Mouse (Mus musculus) midbrain, embryonic 11.5 days (tissue): Measurements from ENCODE around the gene Irf2bp2. TPM values are rescaled to one million over a fixed set of nuclear protein-coding genes. Genes with fewer than 3 reads are reported as not detected.
"Not testable (repeated sequence)": the region's sequence is repeated elsewhere in the genome, so short reads cannot be mapped to it uniquely, and the experiment has no call there.

Experiments
- ATAC-seq: fragments of 200-750 bp; cut with Nextera tagmentation; 2 replicates; pipeline ENCODE4 v1.8.0; 2017; ENCODE audit warnings: moderate TSS enrichment, moderate library complexity; ENCODE audit not compliant: low FRiP score
- DNase-seq: peaks from one replicate; pipeline ENCODE4 v3.0.0; 2015; ENCODE audit warnings: low spot score; ENCODE audit errors: missing footprints
- H3K27ac ChIP-seq: fragments of 300-500 bp; sonication (generic); 2 replicates; pipeline ENCODE4 v1.5.1; 2014; ENCODE audit warnings: low read depth, low read length
- H3K27me3 ChIP-seq: fragments of 300-500 bp; sonication (generic); 2 replicates; pipeline ENCODE4 v1.6.1; 2014; ENCODE audit warnings: mild to moderate bottlenecking, low read length, moderate library complexity, mixed read lengths; ENCODE audit not compliant: control insufficient read depth, insufficient read depth
- H3K36me3 ChIP-seq: fragments of 300-500 bp; sonication (generic); 2 replicates; pipeline ENCODE4 v1.6.1; 2014; ENCODE audit warnings: mild to moderate bottlenecking, low read length, moderate library complexity, mixed read lengths; ENCODE audit not compliant: control insufficient read depth, insufficient read depth
- H3K4me1 ChIP-seq: fragments of 300-500 bp; sonication (generic); 2 replicates; pipeline ENCODE4 v1.6.1; 2014; ENCODE audit warnings: low read length; ENCODE audit not compliant: control insufficient read depth, insufficient read depth
- H3K4me2 ChIP-seq: fragments of 300-500 bp; sonication (generic); 2 replicates; pipeline ENCODE4 v1.6.1; 2014; ENCODE audit warnings: mild to moderate bottlenecking, moderate library complexity
- H3K4me3 ChIP-seq: fragments of 300-500 bp; sonication (generic); 2 replicates; pipeline ENCODE4 v1.5.1; 2014; ENCODE audit warnings: low read depth, low read length
- H3K9ac ChIP-seq: fragments of 300-500 bp; sonication (generic); 2 replicates; pipeline ENCODE4 v1.6.1; 2014; ENCODE audit warnings: low read length
- H3K9me3 ChIP-seq: fragments of 300-500 bp; sonication (generic); 2 replicates; pipeline ENCODE4 v1.6.1; 2016; ENCODE audit warnings: low read length; ENCODE audit not compliant: control insufficient read depth
- WGBS: fragments of 180-500 bp; shearing (Covaris S2); extraction: QIAGEN DNeasy Blood & Tissue Kit; methylation state at CpG from one replicate; pipeline ENCODE4 v1.1.7; 2014; 5-methylcytosine and 5-hydroxymethylcytosine counted together
- polyA plus RNA-seq: library from polyadenylated mRNA; unstranded; fragments of >200 nt; fragmentation: Nextera tagmentation; extraction: Ambion mirVana; gene quantifications from 2 replicates; pipeline ENCODE4 v1.2.1, GENCODE M21; 2014

Irf2bp2 gene
- polyA plus RNA-seq, 1 experiment from 2014 or later: 4.4 TPM

DNA sequence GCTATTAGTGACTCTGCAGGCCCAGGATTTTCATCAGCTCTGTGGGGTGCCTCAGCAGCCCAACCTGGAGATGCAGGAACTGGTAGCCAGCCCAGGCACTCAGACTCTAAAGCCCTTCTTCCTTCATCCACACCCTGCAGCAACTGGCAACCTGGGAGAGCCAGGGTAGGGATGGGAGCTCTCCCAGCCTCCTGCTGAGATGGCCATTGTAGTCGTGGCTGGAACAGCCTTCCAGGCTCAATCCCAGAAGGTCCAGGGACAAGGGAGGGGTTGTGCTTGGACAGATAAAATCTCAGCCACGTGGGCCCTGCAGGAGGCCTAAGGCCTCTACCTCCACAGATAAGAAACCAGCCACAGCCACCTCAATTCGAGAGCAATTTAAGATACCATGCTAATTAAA is 16.9 kb upstream of the Irf2bp2 start:
- Histone ChIP-seq H3K27me3 (no peaks in the 10 kb centered on the region), H3K36me3 (no peaks in the 10 kb centered on the region), H3K4me3 (no peak overlapping the region), H3K9ac (no peak overlapping the region), H3K4me2 (no peak overlapping the region), H3K27ac (no peak overlapping the region), H3K9me3 (no peaks in the 10 kb centered on the region), H3K4me1 (no peaks in the 10 kb centered on the region)
- WGBS: 9% methylated on average over 3 of the region's 3 CpGs
- ATAC-seq (no peak), DNase-seq (no peak)

DNA sequence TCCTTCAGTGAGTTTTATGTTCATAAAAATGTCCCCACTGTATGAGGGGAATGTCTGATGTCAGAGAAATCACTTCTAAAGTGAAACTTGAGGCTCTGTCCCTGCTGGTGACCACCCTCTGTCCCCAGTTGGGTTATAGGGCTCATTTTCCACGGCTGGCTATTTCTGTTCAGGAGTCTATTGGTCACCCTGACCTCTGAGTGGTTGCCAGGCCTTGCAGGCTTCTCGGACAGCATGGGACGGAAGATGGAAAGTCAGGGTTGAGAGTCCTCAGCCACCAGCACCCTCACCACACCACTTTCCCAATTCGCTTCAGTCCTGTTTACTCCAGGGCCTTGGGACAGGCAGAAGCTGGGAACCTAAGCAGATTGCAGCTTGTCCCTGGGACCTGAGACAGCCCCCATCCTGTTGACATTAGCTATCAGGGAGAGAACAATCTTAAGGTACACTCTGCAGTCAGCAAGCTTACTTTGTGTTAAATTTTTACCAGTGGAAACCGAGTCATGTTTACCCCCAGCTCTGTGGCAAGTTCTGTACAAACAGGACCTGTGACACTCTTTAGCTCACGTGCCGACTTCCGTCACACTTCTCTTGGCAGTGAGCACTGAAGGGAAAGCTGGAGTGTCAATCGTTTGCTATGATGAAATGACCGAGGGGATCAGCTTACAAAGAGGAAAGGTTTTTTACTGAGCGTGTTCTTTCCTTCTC is 15.9 kb upstream of the Irf2bp2 start:
- H3K9ac ChIP-seq: no peak overlapping the region
- no peak overlapping the region for H3K4me3 ChIP-seq
- WGBS: 87% methylated on average over 11 of the region's 11 CpGs
- no peaks in the 10 kb centered on the region for H3K36me3 ChIP-seq
- ATAC-seq: no peak
- H3K4me2 ChIP-seq: no peak overlapping the region
- H3K9me3 ChIP-seq: no peaks in the 10 kb centered on the region
- no peak overlapping the region for H3K27ac ChIP-seq
- no peak for DNase-seq
- H3K27me3 ChIP-seq: no peaks in the 10 kb centered on the region
- no peaks in the 10 kb centered on the region for H3K4me1 ChIP-seq

DNA sequence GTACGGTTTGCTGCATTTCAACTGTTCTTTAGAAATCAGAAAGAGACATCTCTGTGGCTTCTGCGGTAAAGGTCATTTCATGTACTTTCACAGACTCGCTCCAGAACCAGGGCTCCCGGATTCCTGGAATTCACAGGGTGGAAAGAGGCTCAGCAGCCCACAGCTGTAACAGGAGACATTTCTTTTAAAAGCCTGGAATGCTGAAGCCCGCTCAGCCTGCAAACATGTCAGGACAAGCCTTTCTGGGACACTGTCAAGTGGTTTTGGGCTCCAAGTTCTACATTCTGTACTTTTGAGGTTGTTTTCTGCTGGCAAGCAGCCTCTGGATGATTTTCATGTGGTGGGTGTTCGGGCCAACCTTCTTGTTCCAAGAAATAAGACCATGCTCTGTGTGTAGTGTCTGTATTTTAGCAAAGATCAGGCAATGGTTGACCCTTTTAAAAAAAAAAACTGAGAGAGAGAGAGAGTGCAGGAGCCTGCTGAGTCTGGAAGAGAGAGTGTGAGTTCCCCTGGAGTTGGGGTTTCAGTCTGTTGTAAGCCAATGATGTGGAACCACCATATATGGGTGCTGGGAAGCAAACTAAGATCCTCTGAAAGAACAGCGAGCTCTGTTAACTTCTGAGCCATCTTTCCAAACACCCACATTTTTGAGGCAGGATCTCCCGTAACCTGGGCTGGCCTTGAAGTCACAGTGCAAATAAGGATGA is 9.6 kb upstream of the Irf2bp2 start:
- peak; percentile 85 for DNase-seq
- 39% methylated on average over 8 of the region's 8 CpGs for WGBS

DNA sequence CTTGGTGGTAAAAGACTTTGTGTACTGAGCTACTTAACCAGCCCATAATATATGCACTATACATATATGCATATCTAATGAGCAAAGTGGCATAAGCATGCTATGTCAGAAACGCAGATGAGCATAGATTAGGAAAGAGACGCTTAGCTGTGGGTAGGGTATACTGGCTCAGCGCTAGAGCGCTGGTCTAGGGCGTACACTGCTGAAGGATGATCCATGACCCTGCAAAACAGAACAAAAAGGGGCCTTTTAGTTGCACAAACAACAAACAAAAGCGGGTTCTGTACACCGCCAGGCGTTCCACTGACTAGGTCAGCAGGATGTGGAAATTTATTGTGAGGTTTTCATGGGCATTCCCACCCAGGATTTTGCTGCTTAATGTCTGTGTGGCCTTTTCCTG is 8.9 kb upstream of the Irf2bp2 start:
- DNase-seq (no peak), ATAC-seq (peak; percentile 48; the same call in 1 of the 2 replicates)
- Histone ChIP-seq H3K9ac (no peak overlapping the region), H3K27ac (no peak overlapping the region; the same call in 1 of the 2 replicates), H3K9me3 (no peaks in the 10 kb centered on the region), H3K4me3 (no peak overlapping the region), H3K27me3 (no peaks in the 10 kb centered on the region), H3K36me3 (no peaks in the 10 kb centered on the region), H3K4me1 (peaks cover 17% of the 10 kb centered on the region), H3K4me2 (no peak overlapping the region)
- 56% methylated on average over 8 of the region's 8 CpGs for WGBS

More for the DNA sequence above, 9.6 kb upstream of the Irf2bp2 start:
- no peaks in the 10 kb centered on the region for H3K36me3 ChIP-seq
- no peak overlapping the region for H3K9ac ChIP-seq
- no peak for ATAC-seq
- peaks cover 14% of the 10 kb centered on the region for H3K4me1 ChIP-seq
- H3K4me3 ChIP-seq: no peak overlapping the region
- H3K27me3 ChIP-seq: no peaks in the 10 kb centered on the region
- no peaks in the 10 kb centered on the region for H3K9me3 ChIP-seq
- H3K27ac ChIP-seq: no peak overlapping the region
- no peak overlapping the region for H3K4me2 ChIP-seq

DNA sequence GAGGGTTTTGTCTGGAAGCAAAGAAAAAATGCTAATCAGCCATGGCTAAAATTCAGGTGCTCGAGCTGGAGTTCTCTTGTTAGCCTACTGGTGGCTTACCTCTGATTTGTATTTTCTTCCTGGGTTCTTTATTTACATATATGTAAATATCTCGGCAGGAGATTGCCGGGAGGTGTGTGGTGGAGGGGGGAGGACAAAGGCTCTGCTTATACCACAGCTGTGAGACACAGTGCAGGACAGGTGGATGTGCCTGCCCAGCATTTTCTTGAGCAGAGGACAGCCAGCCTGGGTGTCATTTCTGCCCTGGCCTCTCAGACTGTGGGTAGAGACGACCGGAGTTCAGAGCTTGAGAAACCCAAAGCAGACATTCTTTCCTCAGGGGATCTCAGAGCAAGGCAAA is 7.5 kb upstream of the Irf2bp2 start:
- no peak for DNase-seq
- H3K36me3 ChIP-seq: no peaks in the 10 kb centered on the region
- H3K9me3 ChIP-seq: no peaks in the 10 kb centered on the region
- H3K27ac ChIP-seq: no peak overlapping the region
- H3K27me3 ChIP-seq: no peaks in the 10 kb centered on the region
- 23% methylated on average over 5 of the region's 5 CpGs for WGBS
- no peak overlapping the region for H3K4me3 ChIP-seq
- peak; percentile 50; the same call in 1 of the 2 replicates for ATAC-seq
- H3K9ac ChIP-seq: no peak overlapping the region
- no peak overlapping the region for H3K4me2 ChIP-seq
- H3K4me1 ChIP-seq: peaks cover 24% of the 10 kb centered on the region

DNA sequence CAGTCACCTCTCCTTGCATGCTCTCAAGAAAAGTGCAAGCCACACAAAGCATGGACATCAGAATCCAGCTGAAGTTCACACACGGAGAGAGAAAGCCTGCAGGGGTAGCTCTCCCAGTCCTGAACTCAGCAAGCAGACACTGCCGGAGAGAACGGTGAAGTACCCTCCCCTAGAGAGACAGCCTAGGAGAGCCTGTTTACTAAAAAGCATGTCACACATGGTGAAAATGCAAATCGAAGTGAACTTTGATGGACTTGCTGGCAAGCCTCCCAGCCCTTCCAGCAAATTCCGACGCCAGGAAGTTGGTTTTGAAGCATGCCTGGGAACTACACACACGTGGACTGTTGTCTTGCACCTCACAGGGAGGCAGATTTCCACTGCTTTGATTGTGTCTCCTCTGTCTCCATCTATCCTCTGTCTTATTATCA is 7.0 kb upstream of the Irf2bp2 start:
- Histone ChIP-seq H3K27ac (no peak overlapping the region), H3K9me3 (no peaks in the 10 kb centered on the region), H3K4me3 (no peak overlapping the region), H3K4me1 (peaks cover 27% of the 10 kb centered on the region), H3K4me2 (no peak overlapping the region), H3K36me3 (no peaks in the 10 kb centered on the region), H3K9ac (no peak overlapping the region; the same call in 1 of the 2 replicates), H3K27me3 (no peaks in the 10 kb centered on the region)
- DNase-seq (no peak), ATAC-seq (no peak)
- WGBS: 13% methylated on average over 7 of the region's 7 CpGs

DNA sequence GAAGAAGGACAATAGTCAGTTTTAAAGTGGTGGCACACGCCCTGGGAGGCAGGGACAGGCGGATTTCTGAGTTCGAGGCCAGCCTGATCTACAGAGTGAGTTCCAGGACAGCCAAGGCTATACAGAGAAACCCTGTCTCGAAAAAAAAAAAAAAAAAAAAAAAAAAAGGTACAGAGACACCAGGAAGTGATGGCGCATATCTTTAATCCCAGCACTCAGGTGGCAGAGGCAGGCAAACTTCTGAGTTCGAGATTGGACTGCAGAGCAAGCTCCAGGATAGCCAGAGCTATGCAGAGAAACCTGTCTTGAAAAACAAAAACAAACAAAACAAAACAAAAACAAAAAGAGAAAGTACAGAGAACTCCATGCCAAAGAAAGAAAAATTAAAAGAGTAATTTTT is 6.6 kb upstream of the Irf2bp2 start:
- not testable (repeated sequence) for H3K9ac ChIP-seq, H3K27me3 ChIP-seq, H3K4me3 ChIP-seq, H3K9me3 ChIP-seq, DNase-seq, ATAC-seq, H3K4me2 ChIP-seq, H3K36me3 ChIP-seq, H3K27ac ChIP-seq
- H3K4me1 ChIP-seq: peaks cover 32% of the 10 kb centered on the region
- 91% methylated on average over 5 of the region's 6 CpGs for WGBS

DNA sequence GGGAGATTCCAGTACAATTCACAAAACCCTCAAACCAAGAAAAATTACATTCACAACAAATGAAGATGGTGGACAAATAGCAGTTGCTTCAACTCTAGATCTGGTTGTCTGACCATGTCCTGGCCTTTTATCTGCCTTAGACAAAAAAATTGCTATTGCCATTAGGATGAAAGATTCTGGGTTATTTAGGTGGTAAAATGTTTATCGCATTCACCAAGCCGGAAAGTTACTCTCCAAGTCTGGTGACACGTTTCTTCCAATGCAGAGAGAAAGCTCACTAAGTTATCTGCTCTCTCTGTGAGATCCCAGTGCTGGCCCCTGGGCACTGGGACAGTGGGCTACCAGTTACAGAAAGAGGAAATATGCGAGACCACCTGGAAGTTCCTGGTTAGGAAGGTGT is 5.5 kb upstream of the Irf2bp2 start:
- H3K4me1 ChIP-seq: peaks cover 39% of the 10 kb centered on the region

DNA sequence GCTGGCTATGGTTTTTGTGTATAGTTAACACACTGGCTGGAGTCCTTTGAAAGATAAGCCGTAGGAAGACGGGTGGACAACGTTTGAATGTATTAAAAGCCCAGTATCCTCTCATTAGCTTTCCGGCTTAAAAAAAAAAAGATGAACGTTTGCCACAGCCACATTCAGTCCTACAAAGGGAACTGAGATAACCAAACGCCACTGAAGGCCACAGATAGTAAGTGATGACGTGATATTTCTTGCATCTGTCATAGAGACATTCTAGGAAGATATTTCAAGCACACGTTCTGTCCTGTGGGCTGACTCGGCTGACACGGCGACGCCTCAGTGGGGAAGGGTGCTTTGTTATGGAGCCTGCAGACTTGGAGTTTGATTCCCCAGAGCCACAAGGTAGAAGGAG is 4.4 kb upstream of the Irf2bp2 start:
- Histone ChIP-seq H3K36me3 (no peaks in the 10 kb centered on the region), H3K4me3 (no peak overlapping the region), H3K9me3 (no peaks in the 10 kb centered on the region), H3K27me3 (no peaks in the 10 kb centered on the region; the same call in 1 of the 2 replicates), H3K4me2 (no peak overlapping the region), H3K27ac (no peak overlapping the region), H3K4me1 (peaks cover 39% of the 10 kb centered on the region), H3K9ac (no peak overlapping the region)
- ATAC-seq (no peak), DNase-seq (no peak)
- 61% methylated on average over 12 of the region's 12 CpGs for WGBS

More for the DNA sequence above, 5.5 kb upstream of the Irf2bp2 start:
- no peak overlapping the region for H3K9ac ChIP-seq
- no peak overlapping the region for H3K27ac ChIP-seq
- H3K4me3 ChIP-seq: no peak overlapping the region
- WGBS: 90% methylated on average over 4 of the region's 4 CpGs
- no peaks in the 10 kb centered on the region; the same call in 1 of the 2 replicates for H3K27me3 ChIP-seq
- ATAC-seq (no peak), DNase-seq (no peak)
- H3K9me3 ChIP-seq: no peaks in the 10 kb centered on the region
- no peaks in the 10 kb centered on the region for H3K36me3 ChIP-seq
- no peak overlapping the region for H3K4me2 ChIP-seq
